Mouse (Mus musculus) left cerebral cortex, postnatal 10 days (tissue): Measurements from ENCODE around the gene Aph1a. TPM values are rescaled to one million over a fixed set of nuclear protein-coding genes. Genes with fewer than 3 reads are reported as not detected.
A peak's percentile ranks its signal among the peaks of the same experiment; 100 is the strongest.
"Not testable (repeated sequence)": the region's sequence is repeated elsewhere in the genome, so short reads cannot be mapped to it uniquely, and the experiment has no call there.

Experiments used
- DNase-seq, 2 experiments: peaks; one replicate each; pipeline ENCODE4 v3.0.0; 2021 to 2022; ENCODE audit warnings: low spot score in 2 of 2, mixed read lengths in 1 of 2; ENCODE audit errors: extremely low spot score in 1 of 2
- intact Hi-C: fragments of 180-260 bp; cut with DNase I; formaldehyde crosslinking; loops from one replicate; pipeline ENCODE4 v1.15.1; 2025
- total RNA-seq, 2 experiments: library from RNA; stranded (reverse); gene quantifications; 2 replicates each; pipeline ENCODE4 v1.2.3; 2021

Aph1a gene
- total RNA-seq, result 10 to 100 TPM; 88.4 to 92.6 TPM

DNA sequence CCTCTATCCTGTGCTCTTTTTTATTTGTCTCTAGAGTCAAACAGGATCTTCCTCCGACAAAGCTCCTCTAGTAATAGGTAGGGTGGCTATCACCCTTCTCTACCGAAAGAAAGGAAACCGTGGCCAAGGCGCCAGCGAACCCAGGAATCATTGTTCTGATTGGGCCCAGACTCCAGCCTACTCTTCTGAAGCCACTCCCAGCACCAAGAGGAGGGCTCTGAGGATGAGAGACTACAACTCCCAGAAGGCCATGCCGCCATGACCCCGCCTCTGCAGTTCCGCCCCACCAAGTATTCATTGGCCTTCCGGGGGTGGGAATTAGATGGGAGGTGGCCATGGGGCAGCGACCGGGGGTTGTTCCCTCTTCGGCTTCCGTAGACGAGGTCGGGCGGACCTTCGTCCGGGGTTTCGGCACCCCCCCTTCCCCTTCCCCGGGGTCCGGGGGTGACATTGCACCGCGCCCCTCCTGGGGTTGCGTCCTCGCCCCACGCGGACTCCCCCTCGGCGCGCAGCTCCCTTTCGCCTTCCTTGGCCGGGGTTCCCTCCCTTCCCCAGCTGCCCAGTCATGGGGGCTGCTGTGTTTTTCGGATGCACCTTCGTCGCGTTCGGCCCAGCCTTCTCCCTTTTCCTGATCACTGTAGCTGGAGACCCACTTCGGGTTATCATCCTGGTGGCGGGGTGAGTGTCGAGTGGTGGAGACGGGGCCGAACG lies at the start of gene Aph1a:
Gene Aph1a, plus strand, starts transcription at position 364 of the 711 bp plus-strand sequence.
- peak; percentile 97 to 98 for DNase-seq
- intact Hi-C loops, result not testable (repeated sequence)

- no peak for DNase-seq
- intact Hi-C loops, result no loop called here
These were observed 43.2 kb upstream of the Aph1a start for GRCm38 (mm10) chr3:95850611-95851010.

GRCm38 (mm10) chr3:95851317-95851716 lies 42.5 kb upstream of the Aph1a start:
- DNase-seq, result no peak
- intact Hi-C loops, result no loop called here

DNA sequence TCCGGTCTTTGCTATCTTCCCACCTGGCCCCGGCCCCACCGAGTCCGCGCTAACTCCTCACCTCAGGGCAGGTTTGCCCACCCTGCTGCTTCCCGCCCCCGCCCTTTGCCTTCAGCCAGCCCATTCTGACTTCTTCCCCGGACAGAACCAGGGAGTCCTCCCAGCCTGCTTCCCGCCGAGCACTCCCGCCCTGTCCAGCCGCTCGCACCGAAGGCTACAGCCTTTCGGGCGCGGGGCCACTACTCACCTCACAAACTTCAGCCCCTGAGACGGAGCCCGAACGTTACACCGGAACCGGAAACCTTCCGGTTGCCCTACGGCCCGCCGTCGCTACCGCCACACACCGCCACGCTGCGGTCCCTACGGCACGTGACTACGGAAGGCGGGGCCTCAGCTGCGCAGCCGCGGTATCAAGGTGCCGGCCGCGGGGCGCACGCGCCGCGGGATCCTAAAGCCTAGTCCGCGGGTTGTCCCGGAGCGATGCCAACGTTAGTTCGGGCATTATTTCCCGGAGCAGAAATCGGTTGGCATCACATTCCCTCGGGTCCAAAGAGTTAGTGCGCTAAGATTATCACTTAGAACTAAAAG lies 38.2 kb upstream of the Aph1a start, which contains the start of gene Prpf3:
Gene Prpf3, minus strand, starts transcription at position 384 of the 588 bp plus-strand sequence.
- DNase-seq, result peak; percentile 90 to 96
- intact Hi-C loops, result no loop called here

DNA sequence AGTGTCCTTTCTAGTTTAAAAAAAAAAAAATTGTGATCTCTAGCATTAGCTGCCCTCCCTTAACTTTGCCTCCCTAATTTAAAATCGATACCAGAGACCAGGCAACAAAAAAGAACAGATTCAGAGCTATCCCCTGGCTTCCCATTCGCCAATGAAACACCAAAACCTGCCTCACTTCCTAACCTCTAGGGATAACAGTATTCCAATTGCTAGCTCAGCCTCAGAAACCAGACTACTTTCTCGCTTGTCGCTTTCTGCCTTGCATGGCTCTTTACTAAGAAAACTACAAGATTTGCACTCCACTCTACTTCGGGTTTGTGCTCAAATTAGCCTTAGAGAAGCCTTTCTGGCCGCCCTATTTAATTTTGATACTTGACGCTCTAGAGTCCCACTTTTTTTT lies 37.7 kb upstream of the Aph1a start:
- intact Hi-C loops, result no loop called here

GRCm38 (mm10) chr3:95857050-95857449 lies 36.7 kb upstream of the Aph1a start:
- intact Hi-C loops, DNase-seq: not testable (repeated sequence)

More for the DNA sequence above, 37.7 kb upstream of the Aph1a start:
- DNase-seq, result no peak

DNA sequence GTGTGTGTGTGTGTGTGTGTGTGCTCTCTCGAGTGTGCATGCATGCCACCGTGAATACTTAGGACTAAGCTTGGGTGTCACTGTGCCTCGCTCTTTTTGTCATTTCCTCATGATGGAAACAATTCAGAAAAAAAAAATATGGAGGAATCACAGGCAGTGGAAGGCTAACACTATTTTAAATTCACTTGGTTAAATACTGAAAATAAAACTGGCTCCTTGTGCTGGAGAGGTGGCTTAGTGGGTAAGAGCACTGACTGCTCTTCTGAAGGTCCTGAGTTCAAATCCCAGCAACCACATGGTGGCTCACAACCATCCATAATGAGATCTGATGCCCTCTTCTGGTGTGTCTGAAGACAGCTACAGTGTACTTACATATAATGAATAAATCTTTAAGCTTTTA lies 35.5 kb upstream of the Aph1a start:
- DNase-seq, intact Hi-C loops: not testable (repeated sequence)

- no peak for DNase-seq
- intact Hi-C loops, result loop anchor here (5.0 kb wide), 1 partner anchor 47 kb away; no protein-coding TSS in a partner anchor
These were observed 33.4 kb upstream of the Aph1a start for GRCm38 (mm10) chr3:95860323-95860722.

DNA sequence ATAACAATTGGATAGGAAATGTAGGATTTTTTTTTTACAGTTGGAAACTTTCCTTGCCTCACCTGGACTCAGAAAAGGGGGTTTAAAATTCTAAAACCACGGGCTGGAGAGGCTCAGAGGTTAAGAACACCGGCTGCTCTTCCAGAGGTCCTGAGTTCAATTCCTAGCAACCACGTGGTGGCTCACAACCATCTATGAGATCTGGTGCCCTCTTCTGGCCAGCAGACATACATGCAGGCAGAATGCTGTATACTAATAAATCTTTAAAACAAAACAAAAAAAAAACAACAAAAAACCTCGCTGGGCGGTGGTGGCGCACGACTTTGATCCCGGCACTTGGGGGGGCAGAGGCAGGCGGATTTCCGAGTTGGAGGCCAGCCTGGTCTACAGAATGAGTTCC lies 32.6 kb upstream of the Aph1a start:
- intact Hi-C loops, result loop anchor here (5.0 kb wide), 1 partner anchor 46 kb away; no protein-coding TSS in a partner anchor

DNA sequence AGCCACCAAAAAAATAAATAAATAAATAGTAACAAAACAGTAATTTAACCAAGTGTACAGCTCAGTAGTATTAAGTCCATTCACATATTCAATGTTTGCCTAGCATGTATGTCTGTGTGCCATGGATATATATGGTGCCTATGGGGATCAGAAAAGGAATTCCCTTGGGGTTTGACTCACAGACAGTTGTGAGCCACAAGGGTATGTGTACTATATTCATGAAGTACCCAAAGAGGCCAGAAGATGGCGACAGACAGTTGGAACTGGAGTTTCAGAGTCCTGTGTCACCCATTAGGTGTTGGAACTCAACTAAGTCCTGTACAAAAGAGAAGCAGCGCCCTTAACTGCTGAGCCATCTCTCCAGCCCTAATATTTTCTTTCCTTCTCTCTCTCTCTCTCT lies 32.0 kb upstream of the Aph1a start:
- intact Hi-C loops, result loop anchor here (5.0 kb wide), 1 partner anchor 46 kb away; no protein-coding TSS in a partner anchor
- DNase-seq, result peak; percentile 72 to 74

More for the DNA sequence above, 32.6 kb upstream of the Aph1a start:
- DNase-seq, result no peak

DNA sequence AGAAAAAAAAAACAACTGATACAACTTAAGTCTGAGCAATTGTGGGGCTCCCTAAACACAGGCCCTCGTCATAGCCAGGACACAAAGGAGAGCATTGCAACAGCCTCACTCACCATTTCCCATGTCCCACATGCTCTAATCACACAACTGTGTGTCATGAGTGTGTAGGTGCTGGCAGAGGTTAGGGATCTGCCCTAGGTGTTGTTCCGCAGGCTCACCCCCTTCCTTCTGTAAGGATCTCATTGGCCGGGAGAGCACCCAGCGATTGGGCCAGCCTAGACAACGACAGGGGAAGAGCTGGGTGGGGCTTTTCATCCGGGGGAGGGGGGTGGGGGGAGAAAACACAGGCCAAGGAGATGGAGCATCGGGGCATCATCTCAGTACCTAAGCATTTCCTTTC lies 30.2 kb upstream of the Aph1a start:
- intact Hi-C loops, result loop anchor here (5.0 kb wide), 1 partner anchor 44 kb away; no protein-coding TSS in a partner anchor
- DNase-seq, result no peak

GRCm38 (mm10) chr3:95865050-95865449 lies 28.7 kb upstream of the Aph1a start:
- intact Hi-C loops, result no loop called here
- DNase-seq, result peak in 1 of 2 experiments; percentile 56

GRCm38 (mm10) chr3:95865571-95865970 lies 28.2 kb upstream of the Aph1a start:
- no peak for DNase-seq
- intact Hi-C loops, result no loop called here

- intact Hi-C loops, result no loop called here
These were observed 27.7 kb upstream of the Aph1a start for GRCm38 (mm10) chr3:95866071-95866470.

GRCm38 (mm10) chr3:95867408-95867807 lies 26.4 kb upstream of the Aph1a start:
- intact Hi-C loops, result no loop called here
- no peak for DNase-seq

More at GRCm38 (mm10) chr3:95866071-95866470, 27.7 kb upstream of the Aph1a start:
- DNase-seq, result no peak

DNA sequence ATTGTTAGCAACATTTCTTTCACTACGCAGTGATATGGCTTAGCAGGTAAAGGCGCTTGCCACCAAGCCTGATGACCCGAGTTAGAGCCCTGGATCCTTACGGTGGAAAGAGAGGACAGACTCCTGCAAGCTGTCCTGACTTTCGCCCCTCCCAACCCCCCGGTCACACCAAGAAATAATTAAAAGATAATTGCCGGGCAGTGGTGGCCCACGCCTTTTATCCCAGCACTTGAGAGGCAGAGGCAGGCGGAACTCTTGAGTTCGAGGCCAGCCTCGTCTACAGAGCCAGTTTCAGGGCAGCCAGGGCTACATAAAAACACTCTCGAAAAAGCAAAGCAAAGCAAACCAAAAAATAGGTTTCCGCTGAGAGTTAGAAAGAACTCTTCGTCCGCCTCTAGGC lies 22.8 kb upstream of the Aph1a start:
- intact Hi-C loops, result no loop called here
- no peak for DNase-seq

- DNase-seq, result peak; percentile 80 to 92
- intact Hi-C loops, result no loop called here
These were observed 22.3 kb upstream of the Aph1a start, which contains the start of gene Mrps21 for GRCm38 (mm10) chr3:95871392-95871867. Mrps21 (minus strand) TSS chr3:95871519.

DNA sequence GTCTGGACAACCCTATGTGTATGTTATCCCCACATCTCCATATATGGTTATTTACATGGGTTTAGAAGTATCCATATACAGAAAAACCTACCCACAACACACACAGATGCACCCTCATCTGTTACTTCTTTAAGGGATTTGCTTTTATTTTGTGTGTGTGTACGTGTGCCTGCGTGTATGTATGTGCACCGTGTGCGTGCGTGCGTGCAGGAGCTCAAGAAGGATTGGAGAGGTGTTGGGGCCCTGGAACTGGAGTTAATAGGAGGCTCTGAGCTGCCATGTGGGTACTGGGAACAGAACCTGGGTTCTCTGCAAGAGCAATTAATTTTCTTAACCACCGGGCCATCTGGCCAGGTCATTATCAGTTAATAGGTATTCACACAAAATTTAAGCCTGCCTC lies 21.7 kb upstream of the Aph1a start:
- DNase-seq, result no peak
- intact Hi-C loops, result no loop called here

DNA sequence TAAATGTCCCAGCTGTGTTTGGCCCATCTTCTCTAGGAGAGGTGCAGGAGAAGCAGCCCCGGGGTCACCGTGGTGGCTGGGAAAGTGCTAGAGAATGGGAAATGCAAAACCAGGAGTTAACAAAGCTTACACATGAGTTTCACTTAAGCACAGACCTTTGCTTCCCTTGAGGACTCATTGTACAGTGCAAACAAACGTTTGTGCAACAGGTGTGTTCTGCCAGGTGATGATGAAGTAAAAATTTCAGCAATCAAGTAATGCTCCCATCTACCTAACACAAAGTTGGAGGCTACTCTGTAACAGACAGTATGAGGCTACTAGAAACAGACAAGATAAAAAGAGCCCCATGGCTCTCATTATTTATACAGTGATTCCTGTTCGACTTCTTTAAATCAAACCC lies 14.7 kb upstream of the Aph1a start:
- DNase-seq, result no peak
- intact Hi-C loops, result no loop called here
